Mouse (Mus musculus): ENCODE data around the gene P2rx7. TPM values are rescaled to one million over a fixed set of nuclear protein-coding genes. Genes with fewer than 3 reads are reported as not detected.

P2rx7 gene
- polyA plus RNA-seq, 1 experiment from 2014 or later = 1.4 TPM

DNA sequence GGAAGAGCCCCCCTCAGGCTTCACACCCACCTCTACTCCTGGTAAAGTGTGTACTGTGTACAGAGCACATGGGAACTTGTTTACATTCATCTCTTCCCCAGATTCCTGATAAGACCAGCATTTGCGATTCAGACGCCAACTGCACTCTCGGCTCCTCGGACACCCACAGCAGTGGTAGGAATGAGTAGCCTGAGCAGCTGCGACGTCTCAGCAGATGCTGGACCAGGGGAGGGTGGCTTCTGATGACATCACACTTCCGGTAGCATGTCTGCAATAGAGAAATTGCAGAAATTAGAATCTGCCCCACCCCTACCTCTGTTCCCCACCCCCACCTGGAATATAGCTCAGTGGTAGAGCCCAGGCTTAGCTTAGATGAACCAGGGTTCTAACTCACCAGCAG, 74.7 kb downstream of the P2rx7 start:
- Histone ChIP-seq H3K27me3 (no peaks in the 10 kb centered on the region), H3K4me2 (no peak overlapping the region), H3K27ac (no peak overlapping the region), H3K9ac (no peak overlapping the region), H3K9me3 (replicated peaks) (no peaks in the 10 kb centered on the region), H3K4me1 (0 out of 2 replicates have a peak, but pooled peaks cover 2% of the 10 kb centered on the region), H3K36me3 (no peaks in the 10 kb centered on the region; the same call in 1 of the 2 replicates), H3K4me3 (replicated peaks) (no peak overlapping the region)
- no peak for ATAC-seq (replicated peaks; ENCODE audit: low FRiP score)
- 53% methylated on average over 7 of the region's 7 CpGs for WGBS

DNA sequence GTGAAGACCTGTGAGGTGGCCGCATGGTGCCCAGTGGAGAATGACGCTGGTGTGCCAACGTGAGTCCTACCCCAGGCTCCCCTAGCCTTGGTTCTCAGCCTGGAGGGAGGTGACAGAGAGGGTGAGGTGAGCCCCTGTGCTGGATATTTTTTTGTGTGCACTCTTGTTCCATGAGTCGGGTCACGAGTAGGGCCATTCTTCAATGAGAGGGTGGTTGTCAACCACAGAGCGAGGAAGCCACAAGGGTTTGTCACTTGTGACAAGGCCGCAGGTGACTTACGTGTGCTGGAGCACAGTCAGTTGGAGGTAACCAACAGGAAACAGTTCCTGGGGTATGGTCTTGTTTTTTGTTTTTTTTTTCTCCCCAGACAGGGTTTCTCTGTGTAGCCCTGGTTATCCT, 75.5 kb downstream of the P2rx7 start:
- Histone ChIP-seq H3K27ac (no peak overlapping the region), H3K4me3 (replicated peaks) (no peak overlapping the region), H3K4me1 (0 out of 2 replicates have a peak, but pooled peaks cover 2% of the 10 kb centered on the region), H3K9ac (no peak overlapping the region), H3K9me3 (replicated peaks) (no peaks in the 10 kb centered on the region), H3K36me3 (no peaks in the 10 kb centered on the region; the same call in 1 of the 2 replicates), H3K4me2 (no peak overlapping the region), H3K27me3 (no peaks in the 10 kb centered on the region)
- ATAC-seq (replicated peaks; ENCODE audit: low FRiP score) = no peak
- WGBS = 93% methylated on average over 8 of the region's 8 CpGs

DNA sequence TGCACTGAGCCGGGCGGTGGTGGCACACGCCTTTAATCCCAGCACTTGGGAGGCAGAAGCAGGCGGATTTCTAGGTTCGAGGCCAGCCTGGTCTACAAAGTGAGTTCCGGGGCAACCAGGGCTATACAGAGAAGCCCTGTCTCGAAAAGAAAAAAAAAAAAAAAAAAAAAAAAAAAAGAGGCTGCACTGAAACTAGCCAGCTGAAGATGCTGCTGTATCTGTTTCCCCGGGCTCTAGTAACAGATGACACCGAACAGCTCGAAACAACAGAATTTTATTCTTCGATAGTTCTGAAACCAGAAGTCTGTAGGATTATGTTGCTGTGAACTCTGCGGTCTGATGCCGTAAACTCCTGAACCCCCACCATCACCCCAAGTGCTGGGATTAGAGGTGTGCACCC, 81.7 kb downstream of the P2rx7 start:
- Histone ChIP-seq H3K27ac (no peak overlapping the region), H3K27me3 (no peaks in the 10 kb centered on the region), H3K4me1 (peaks cover 13% of the 10 kb centered on the region), H3K4me3 (replicated peaks) (no peak overlapping the region), H3K4me2 (no peak overlapping the region), H3K9ac (no peak overlapping the region), H3K36me3 (0 out of 2 replicates have a peak, but pooled peaks cover 4% of the 10 kb centered on the region), H3K9me3 (replicated peaks) (no peaks in the 10 kb centered on the region)
- no peak for ATAC-seq (replicated peaks; ENCODE audit: low FRiP score)
- WGBS = 90% methylated on average over 13 of the region's 13 CpGs

DNA sequence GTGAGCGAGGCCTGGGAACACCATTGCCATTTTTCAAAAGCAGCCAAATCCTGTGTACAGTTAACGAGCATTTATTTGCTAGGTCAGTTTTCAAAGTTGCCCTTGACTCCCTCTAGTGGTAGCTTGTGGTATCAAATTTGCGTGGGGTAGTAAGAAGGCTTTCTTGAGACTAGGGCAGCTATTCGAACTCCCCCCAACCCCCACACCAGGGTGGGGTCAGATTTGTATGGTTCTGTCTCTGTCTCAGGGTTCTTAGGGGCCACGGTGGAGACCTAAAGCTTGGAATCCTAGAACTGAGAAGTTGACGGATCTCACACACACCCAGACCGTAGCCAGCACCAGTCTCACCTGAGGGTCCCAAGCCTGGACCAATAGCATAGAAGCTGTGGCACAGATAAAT, 82.4 kb downstream of the P2rx7 start:
- H3K27me3 ChIP-seq = no peaks in the 10 kb centered on the region
- 0 out of 2 replicates have a peak overlapping the region, but pooled peaks have one; percentile 23 for H3K4me2 ChIP-seq
- H3K4me1 ChIP-seq = peaks cover 13% of the 10 kb centered on the region
- ATAC-seq (replicated peaks; ENCODE audit: low FRiP score) = no peak
- 0 out of 2 replicates have a peak, but pooled peaks cover 9% of the 10 kb centered on the region for H3K36me3 ChIP-seq
- WGBS = 22% methylated on average over 7 of the region's 7 CpGs
- H3K9ac ChIP-seq = no peak overlapping the region
- no peak overlapping the region for H3K27ac ChIP-seq
- H3K4me3 ChIP-seq (replicated peaks) = no peak overlapping the region
- no peaks in the 10 kb centered on the region for H3K9me3 ChIP-seq (replicated peaks)

DNA sequence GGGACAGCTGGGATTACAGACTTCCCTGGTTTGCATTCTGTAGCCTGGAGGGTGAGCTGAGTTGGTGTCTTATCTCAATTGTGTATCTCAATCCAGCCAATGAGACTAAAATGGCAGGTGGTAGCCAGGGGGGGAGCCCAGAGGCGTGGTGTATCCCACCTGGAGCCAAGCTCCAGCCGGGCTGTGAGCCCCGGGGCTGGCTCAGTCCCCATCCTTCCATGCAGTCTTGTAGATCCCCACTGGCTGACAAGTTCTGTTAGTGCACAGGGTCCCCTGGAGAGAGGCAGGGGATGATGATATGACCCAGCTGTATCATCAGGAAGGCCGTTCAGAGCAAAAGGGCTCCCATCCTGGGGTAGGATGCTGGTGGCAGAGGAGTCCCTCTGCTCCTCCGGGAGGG, 82.9 kb downstream of the P2rx7 start:
- Histone ChIP-seq H3K4me1 (peaks cover 17% of the 10 kb centered on the region), H3K36me3 (0 out of 2 replicates have a peak, but pooled peaks cover 9% of the 10 kb centered on the region), H3K27ac (no peak overlapping the region), H3K27me3 (no peaks in the 10 kb centered on the region), H3K9ac (no peak overlapping the region), H3K9me3 (replicated peaks) (no peaks in the 10 kb centered on the region), H3K4me3 (replicated peaks) (no peak overlapping the region), H3K4me2 (0 out of 2 replicates have a peak overlapping the region, but pooled peaks have one; percentile 23)
- WGBS = 77% methylated on average over 5 of the region's 5 CpGs
- ATAC-seq (replicated peaks; ENCODE audit: low FRiP score) = no peak

DNA sequence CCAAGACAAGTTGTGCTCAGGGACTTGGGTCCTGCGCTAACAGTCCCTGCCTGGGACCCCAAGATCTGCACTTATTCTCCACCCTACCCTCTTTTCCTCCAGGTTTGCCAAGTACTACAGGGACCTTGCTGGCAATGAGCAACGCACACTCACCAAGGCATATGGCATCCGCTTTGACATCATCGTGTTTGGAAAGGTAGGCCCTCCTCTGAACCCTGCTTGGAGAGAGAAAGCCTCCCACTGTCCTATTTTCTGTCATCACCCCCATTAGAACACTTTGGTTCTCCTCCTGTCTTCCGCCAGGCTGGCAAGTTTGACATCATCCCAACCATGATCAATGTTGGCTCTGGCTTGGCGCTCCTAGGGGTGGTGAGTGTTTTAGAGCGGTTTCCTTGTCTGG, 83.4 kb downstream of the P2rx7 start:
- no peak overlapping the region for H3K27ac ChIP-seq
- no peaks in the 10 kb centered on the region for H3K27me3 ChIP-seq
- H3K36me3 ChIP-seq = 0 out of 2 replicates have a peak, but pooled peaks cover 9% of the 10 kb centered on the region
- no peak overlapping the region for H3K9ac ChIP-seq
- WGBS = 87% methylated on average over 7 of the region's 7 CpGs
- peaks cover 22% of the 10 kb centered on the region for H3K4me1 ChIP-seq
- H3K4me3 ChIP-seq (replicated peaks) = no peak overlapping the region
- ATAC-seq (replicated peaks; ENCODE audit: low FRiP score) = no peak
- no peak overlapping the region for H3K4me2 ChIP-seq
- H3K9me3 ChIP-seq (replicated peaks) = no peaks in the 10 kb centered on the region

DNA sequence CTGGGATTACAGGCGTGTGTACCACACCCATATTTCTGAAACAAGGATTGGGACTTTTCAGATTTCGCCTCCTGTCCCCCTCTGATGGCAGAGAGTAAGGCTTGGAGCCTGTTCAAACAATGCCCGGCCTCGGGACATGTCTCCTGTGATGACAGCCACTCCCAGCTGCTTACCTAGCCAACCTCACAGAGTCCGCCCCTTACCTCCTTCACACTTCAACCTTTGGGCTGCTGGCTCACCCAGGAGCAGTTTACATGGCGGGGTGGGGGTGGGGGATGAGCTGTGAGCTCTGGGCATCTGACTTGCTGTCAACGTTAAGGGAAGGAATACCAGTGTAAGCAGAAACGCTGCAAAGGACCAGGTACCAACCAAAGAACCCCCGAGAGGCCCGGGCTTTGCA, 87.1 kb downstream of the P2rx7 start:
- ATAC-seq (replicated peaks; ENCODE audit: low FRiP score) = no peak
- Histone ChIP-seq H3K27me3 (no peaks in the 10 kb centered on the region), H3K36me3 (0 out of 2 replicates have a peak, but pooled peaks cover 9% of the 10 kb centered on the region), H3K9me3 (replicated peaks) (no peaks in the 10 kb centered on the region), H3K27ac (no peak overlapping the region), H3K4me3 (replicated peaks) (no peak overlapping the region), H3K4me1 (peaks cover 41% of the 10 kb centered on the region), H3K9ac (no peak overlapping the region), H3K4me2 (no peak overlapping the region)
- 87% methylated on average over 10 of the region's 10 CpGs for WGBS

DNA sequence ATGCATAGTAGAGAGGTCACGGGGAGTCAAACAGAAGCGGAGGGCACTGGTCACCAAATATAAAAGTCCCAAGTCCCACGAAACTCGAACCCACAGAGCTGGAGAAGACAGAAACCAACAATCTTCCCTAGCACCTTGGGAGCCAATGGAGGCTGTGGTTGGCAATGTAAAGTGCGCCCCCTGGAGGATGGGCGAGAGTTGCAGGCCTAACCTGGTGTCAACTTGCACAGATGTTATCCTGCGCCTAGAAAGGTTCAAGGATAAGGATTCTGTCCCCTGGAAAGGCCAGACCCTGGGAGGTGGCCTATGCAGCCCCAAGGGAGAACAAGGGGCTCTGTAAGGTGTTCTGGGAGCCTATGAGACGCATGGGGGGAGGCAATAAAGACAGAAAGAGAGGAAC, 87.6 kb downstream of the P2rx7 start:
- 0 out of 2 replicates have a peak overlapping the region, but pooled peaks have one; percentile 27 for H3K4me2 ChIP-seq
- WGBS = 76% methylated on average over 8 of the region's 8 CpGs
- peak overlapping the region; percentile 73 for H3K27ac ChIP-seq
- H3K27me3 ChIP-seq = no peaks in the 10 kb centered on the region
- no peaks in the 10 kb centered on the region for H3K9me3 ChIP-seq (replicated peaks)
- no peak for ATAC-seq (replicated peaks; ENCODE audit: low FRiP score)
- no peak overlapping the region for H3K4me3 ChIP-seq (replicated peaks)
- H3K9ac ChIP-seq = no peak overlapping the region
- 0 out of 2 replicates have a peak, but pooled peaks cover 9% of the 10 kb centered on the region for H3K36me3 ChIP-seq
- H3K4me1 ChIP-seq = peaks cover 37% of the 10 kb centered on the region

DNA sequence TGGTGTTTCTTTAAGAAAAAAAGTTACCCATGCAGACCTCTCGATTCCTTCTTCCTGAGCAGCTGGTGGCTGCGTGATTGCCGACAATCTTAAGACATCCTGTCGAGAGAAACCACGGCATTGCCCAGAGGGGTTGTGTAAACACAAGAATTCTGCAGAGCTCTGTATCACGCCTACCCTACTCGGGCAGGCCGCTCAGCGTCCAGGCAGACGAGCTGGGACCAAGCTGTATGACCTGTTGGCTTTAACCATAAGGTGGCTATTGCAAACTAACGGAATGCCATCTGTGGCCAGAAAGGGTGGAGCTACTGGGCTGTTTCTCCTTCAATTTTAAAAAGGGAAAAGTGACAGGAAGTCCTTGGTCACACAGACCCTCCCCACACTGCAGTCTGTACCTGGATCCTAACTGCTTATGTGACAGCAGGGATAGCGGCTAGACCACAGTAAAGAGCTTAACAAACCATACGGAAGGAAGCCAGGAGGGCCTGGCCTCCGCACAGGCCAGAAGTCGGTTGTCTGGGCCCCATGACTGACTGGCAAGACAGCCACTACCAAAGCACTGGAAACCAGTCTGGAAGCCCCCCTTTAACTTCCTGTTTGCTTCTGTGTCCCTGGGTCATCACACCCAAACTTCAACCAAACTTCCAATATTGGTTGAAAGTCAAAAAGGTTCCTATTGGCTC, 88.4 kb downstream of the P2rx7 start:
- Histone ChIP-seq H3K36me3 (0 out of 2 replicates have a peak, but pooled peaks cover 9% of the 10 kb centered on the region), H3K27me3 (no peaks in the 10 kb centered on the region), H3K9ac (no peak overlapping the region), H3K9me3 (replicated peaks) (no peaks in the 10 kb centered on the region), H3K4me2 (peak overlapping the region; percentile 27; the same call in 1 of the 2 replicates), H3K4me1 (peaks cover 35% of the 10 kb centered on the region), H3K27ac (peak overlapping the region; percentile 73), H3K4me3 (replicated peaks) (no peak overlapping the region)
- 22% methylated on average over 15 of the region's 15 CpGs for WGBS
- no peak for ATAC-seq (replicated peaks; ENCODE audit: low FRiP score)

DNA sequence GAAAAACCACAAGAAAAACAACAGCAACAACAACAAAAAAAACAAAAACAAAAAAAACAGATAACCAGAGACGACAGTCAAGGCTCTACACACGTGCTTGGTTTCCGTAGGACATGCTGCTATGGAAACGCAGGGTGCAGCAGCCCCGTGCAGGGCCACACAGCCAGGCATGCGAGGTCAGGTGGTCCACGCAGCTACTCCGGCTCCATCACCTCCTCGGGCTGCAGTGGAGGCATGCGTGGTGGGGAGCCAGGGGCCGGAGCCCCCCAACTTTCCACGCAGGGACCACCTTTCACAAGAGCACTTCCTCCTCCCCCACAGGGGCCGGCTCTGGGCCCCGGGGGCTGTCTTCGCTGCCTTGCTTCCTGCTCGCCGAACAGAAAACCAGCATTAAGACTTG, 90.2 kb downstream of the P2rx7 start:
- Histone ChIP-seq H3K4me3 (replicated peaks) (0 out of 2 replicates have a peak overlapping the region, but pooled peaks have one; percentile 16), H3K9ac (no peak overlapping the region), H3K27ac (no peak overlapping the region), H3K9me3 (replicated peaks) (no peaks in the 10 kb centered on the region), H3K36me3 (0 out of 2 replicates have a peak, but pooled peaks cover 14% of the 10 kb centered on the region), H3K4me2 (peak overlapping the region; percentile 43), H3K27me3 (no peaks in the 10 kb centered on the region), H3K4me1 (peaks cover 35% of the 10 kb centered on the region)
- ATAC-seq (replicated peaks; ENCODE audit: low FRiP score) = 0 out of 2 replicates have a peak, but pooled peaks have one; percentile 61
- 35% methylated on average over 17 of the region's 17 CpGs for WGBS

DNA sequence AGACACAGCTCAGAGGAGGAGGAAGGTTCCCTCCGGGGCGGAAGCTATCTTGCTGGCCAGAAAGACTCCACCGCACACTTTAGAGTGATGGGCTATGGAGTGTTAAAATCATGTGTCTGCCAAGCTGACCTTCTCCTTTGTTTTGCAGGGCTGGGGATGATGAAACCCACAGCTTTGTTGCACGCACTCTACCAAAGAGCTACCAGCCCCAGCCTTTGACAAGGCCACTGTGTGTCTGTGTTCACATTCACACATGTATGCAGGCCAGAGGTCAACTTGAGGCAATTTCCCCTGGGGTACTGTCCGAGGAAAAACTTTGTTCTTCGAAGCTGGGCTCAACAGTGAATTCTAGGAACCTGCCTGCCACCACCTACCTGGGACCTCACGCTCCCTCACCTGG, 92.1 kb downstream of the P2rx7 start:
- Histone ChIP-seq H3K4me2 (no peak overlapping the region), H3K9me3 (replicated peaks) (no peaks in the 10 kb centered on the region), H3K27ac (no peak overlapping the region), H3K9ac (no peak overlapping the region), H3K27me3 (no peaks in the 10 kb centered on the region), H3K36me3 (peaks cover 19% of the 10 kb centered on the region), H3K4me3 (replicated peaks) (no peak overlapping the region), H3K4me1 (peaks cover 35% of the 10 kb centered on the region)
- WGBS = 81% methylated on average over 7 of the region's 7 CpGs
- ATAC-seq (replicated peaks; ENCODE audit: low FRiP score) = no peak

DNA sequence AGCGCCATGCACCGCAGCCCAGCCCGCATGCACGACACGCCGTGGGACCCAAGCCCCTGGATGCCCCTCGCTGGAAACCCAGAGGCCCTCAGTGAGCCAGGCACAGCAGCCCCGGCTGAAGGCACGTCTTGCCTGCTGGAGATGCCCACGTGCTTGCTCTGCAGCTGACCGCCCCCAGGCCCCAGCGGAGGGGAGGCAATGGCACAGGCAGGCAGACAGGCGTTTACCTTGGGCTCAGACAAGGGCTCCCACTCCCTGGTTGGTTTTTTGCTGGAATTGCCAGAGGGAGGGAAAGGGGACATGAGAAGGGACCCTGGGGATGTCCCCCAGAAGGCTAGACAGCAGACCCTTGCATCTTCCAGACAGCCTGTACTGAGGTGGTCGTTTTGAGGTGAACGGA, 93.0 kb downstream of the P2rx7 start:
- no peak overlapping the region for H3K27ac ChIP-seq
- no peak overlapping the region for H3K9ac ChIP-seq
- no peak overlapping the region for H3K4me3 ChIP-seq (replicated peaks)
- no peaks in the 10 kb centered on the region for H3K27me3 ChIP-seq
- H3K4me1 ChIP-seq = peaks cover 29% of the 10 kb centered on the region
- 79% methylated on average over 15 of the region's 15 CpGs for WGBS
- H3K9me3 ChIP-seq (replicated peaks) = no peaks in the 10 kb centered on the region
- no peak overlapping the region for H3K4me2 ChIP-seq
- ATAC-seq (replicated peaks; ENCODE audit: low FRiP score) = peak; percentile 28; the same call in 1 of the 2 replicates
- peaks cover 25% of the 10 kb centered on the region for H3K36me3 ChIP-seq
